Mouse (Mus musculus) small intestine, adult 2 months (tissue): Measurements from ENCODE around the gene Aldh16a1.

Source experiments
- CTCF ChIP-seq: fragments of 200-500 bp; IDR thresholded peaks from 2 replicates; pipeline ENCODE4 v1.5.1; 2012; ENCODE audit warnings: low read depth, mild to moderate bottlenecking, control low read depth, inconsistent platforms, low read length, moderate library complexity, mixed read lengths; ENCODE audit not compliant: insufficient replicate concordance, insufficient read length; ENCODE audit errors: extremely low read depth
- POLR2A ChIP-seq: fragments of 200-500 bp; IDR thresholded peaks from 2 replicates; pipeline ENCODE4 v1.6.1; 2012; ENCODE audit warnings: low read depth, mild to moderate bottlenecking, control low read depth, inconsistent platforms, low read length, moderate library complexity

DNA sequence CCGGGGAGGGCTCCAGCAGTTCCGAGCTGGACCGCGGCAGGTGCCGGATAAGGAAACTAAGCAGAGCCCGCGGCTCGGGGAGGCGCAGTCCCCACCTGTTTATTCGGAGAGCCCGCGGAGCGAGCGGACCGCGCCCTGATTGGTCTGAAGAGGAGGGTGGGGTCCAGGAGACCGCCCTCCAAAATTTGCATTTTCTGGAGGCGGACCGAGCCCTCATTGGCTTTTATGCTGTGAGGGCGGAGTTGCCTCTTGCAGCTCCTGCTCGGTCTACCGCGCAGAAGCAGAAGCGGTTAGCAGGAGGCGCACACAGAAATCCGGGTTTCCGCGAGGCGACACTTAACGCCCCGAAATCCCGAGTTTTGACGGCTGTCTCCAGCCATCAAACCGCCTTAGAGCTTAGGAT is 27.8 kb upstream of the Aldh16a1 start:
- no peak for TF ChIP-seq CTCF
- TF ChIP-seq POLR2A = no peak
